Mouse (Mus musculus): Measurements from ENCODE around the gene Fgfr2. TPM values are rescaled to one million over a fixed set of nuclear protein-coding genes. Genes with fewer than 3 reads are reported as not detected.
A peak's percentile ranks its signal among the peaks of the same experiment; 100 is the strongest.

Gene Fgfr2
- polyA plus RNA-seq, 1 experiment from 2014 or later: 24.9 TPM

DNA sequence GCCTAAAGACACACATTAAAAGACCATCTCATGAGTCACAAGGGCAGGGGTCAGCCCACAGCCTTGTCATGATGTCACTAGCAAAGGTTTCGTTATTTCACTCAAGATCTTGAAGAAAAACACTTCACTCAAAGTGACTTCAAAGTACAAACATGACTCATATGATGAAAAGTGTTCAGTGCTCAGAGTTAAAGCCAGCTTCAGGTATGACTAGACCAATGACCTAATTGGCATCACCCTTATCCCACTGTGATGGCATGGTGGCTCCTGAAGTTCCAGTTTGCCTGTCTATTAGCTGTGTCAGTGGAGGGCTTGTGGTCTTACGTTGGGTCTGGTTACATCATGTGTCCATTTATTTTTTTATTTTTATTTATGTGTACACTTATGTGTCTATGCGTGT is 36.4 kb upstream of the Fgfr2 start:
- H3K9ac ChIP-seq (ENCODE audit: low read depth, low read length): no peak overlapping the region

DNA sequence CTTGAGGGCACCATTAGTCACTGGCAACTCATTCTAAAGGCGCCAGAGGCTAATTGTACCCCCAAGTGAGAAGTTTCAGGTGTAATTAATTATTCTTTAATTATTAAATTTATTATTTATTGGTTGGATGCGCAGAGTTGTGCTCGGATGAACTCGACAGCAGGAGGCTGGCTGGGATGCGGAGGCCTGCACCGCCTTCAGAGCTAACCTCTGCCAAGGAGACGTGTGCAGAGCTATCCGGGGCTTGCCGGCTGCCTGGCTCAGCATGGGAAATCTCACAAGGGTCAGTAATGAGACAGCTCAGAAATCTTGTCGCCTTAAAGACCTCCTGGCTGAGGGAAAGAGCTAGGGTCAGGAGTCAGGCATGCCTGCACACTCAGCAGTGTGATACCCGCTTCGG is 32.5 kb upstream of the Fgfr2 start:
- no peak for ATAC-seq (replicated peaks; ENCODE audit: insufficient number of reproducible peaks, low FRiP score, low TSS enrichment)
- no peak overlapping the region for H3K27ac ChIP-seq (ENCODE audit: low read depth, low read length)
- no peaks in the 10 kb centered on the region for H3K9me3 ChIP-seq (replicated peaks; ENCODE audit: control insufficient read depth, low read length)
- H3K4me3 ChIP-seq (ENCODE audit: low read depth, low read length): no peak overlapping the region
- H3K9ac ChIP-seq (ENCODE audit: low read depth, low read length): no peak overlapping the region
- 81% methylated on average over 12 of the region's 12 CpGs for WGBS (ENCODE audit: insufficient replicate concordance)
- no peak overlapping the region for H3K4me2 ChIP-seq
- H3K4me1 ChIP-seq (ENCODE audit: control insufficient read depth, insufficient read depth, low read length): no peaks in the 10 kb centered on the region
- H3K27me3 ChIP-seq (ENCODE audit: control insufficient read depth, insufficient read depth, low read length): no peaks in the 10 kb centered on the region
- no peaks in the 10 kb centered on the region for H3K36me3 ChIP-seq (ENCODE audit: control insufficient read depth, insufficient read depth, low read length)

More for the DNA sequence above, 36.4 kb upstream of the Fgfr2 start:
- Histone ChIP-seq H3K4me1 (ENCODE audit: control insufficient read depth, insufficient read depth, low read length) (no peaks in the 10 kb centered on the region), H3K4me3 (ENCODE audit: low read depth, low read length) (no peak overlapping the region), H3K27me3 (ENCODE audit: control insufficient read depth, insufficient read depth, low read length) (no peaks in the 10 kb centered on the region), H3K36me3 (ENCODE audit: control insufficient read depth, insufficient read depth, low read length) (no peaks in the 10 kb centered on the region), H3K27ac (ENCODE audit: low read depth, low read length) (no peak overlapping the region), H3K4me2 (no peak overlapping the region), H3K9me3 (replicated peaks; ENCODE audit: control insufficient read depth, low read length) (no peaks in the 10 kb centered on the region)
- 85% methylated on average over 3 of the region's 3 CpGs for WGBS (ENCODE audit: insufficient replicate concordance)
- ATAC-seq (replicated peaks; ENCODE audit: insufficient number of reproducible peaks, low FRiP score, low TSS enrichment): no peak

DNA sequence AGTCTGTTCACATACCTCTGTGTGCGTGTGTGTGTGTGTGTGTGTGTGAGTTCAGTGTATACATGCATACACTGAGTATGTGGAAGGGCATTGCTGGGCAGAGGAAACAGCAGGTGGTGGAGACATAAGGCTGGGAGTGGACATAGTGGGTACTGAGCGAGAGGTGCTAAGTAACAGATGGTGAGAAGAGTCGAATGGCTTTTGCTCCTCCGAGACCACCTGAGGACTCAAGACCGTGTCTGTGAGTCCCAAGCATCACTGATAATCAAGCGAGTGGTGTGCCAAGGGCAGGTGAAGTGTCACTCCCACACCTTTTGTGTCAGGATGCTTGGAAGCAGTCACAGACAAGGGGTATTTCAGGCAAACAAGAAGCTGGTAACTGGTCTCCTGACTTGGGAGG is 31.7 kb upstream of the Fgfr2 start:
- no peak for ATAC-seq (replicated peaks; ENCODE audit: insufficient number of reproducible peaks, low FRiP score, low TSS enrichment)
- Histone ChIP-seq H3K36me3 (ENCODE audit: control insufficient read depth, insufficient read depth, low read length) (no peaks in the 10 kb centered on the region), H3K4me1 (ENCODE audit: control insufficient read depth, insufficient read depth, low read length) (no peaks in the 10 kb centered on the region), H3K9me3 (replicated peaks; ENCODE audit: control insufficient read depth, low read length) (no peaks in the 10 kb centered on the region), H3K27me3 (ENCODE audit: control insufficient read depth, insufficient read depth, low read length) (no peaks in the 10 kb centered on the region), H3K4me3 (ENCODE audit: low read depth, low read length) (no peak overlapping the region), H3K4me2 (no peak overlapping the region), H3K9ac (ENCODE audit: low read depth, low read length) (no peak overlapping the region), H3K27ac (ENCODE audit: low read depth, low read length) (no peak overlapping the region)
- 64% methylated on average over 6 of the region's 6 CpGs for WGBS (ENCODE audit: insufficient replicate concordance)

DNA sequence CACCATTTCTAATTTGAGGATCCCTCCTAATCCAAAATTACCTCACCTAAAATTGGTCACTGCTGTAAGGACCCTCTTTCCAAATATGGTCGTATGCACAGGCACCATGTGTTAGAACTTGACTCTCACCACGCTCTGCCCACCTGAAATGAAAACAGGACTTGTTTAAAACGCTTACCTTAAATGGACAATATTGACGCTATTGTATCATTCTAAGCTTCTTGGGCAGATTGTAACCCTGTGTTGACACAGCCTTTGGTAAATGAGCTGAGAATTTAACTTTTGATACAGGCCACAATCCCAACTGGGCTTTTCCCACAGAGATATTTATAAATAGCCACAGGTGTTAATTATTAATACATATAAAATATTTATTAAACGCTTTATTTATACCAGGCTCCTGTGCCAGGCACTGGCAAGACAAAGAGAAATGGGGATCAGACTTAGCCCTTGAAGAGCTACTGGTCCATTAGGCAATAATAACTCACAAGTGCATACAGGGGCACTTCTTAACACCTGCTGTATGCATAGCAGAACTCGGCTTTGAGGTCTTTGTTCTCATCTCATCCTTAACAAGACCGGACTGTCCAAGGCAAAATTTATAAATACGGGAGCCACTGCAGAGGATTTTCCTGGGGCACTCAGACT is 16.7 kb upstream of the Fgfr2 start:
- no peaks in the 10 kb centered on the region for H3K4me1 ChIP-seq (ENCODE audit: control insufficient read depth, insufficient read depth, low read length)
- H3K4me2 ChIP-seq: no peak overlapping the region
- no peak overlapping the region for H3K9ac ChIP-seq (ENCODE audit: low read depth, low read length)
- H3K36me3 ChIP-seq (ENCODE audit: control insufficient read depth, insufficient read depth, low read length): no peaks in the 10 kb centered on the region
- no peak overlapping the region for H3K27ac ChIP-seq (ENCODE audit: low read depth, low read length)
- H3K4me3 ChIP-seq (ENCODE audit: low read depth, low read length): no peak overlapping the region
- WGBS (ENCODE audit: insufficient replicate concordance): 79% methylated on average over 8 of the region's 8 CpGs
- no peaks in the 10 kb centered on the region for H3K27me3 ChIP-seq (ENCODE audit: control insufficient read depth, insufficient read depth, low read length)
- no peaks in the 10 kb centered on the region for H3K9me3 ChIP-seq (replicated peaks; ENCODE audit: control insufficient read depth, low read length)
- ATAC-seq (replicated peaks; ENCODE audit: insufficient number of reproducible peaks, low FRiP score, low TSS enrichment): no peak

DNA sequence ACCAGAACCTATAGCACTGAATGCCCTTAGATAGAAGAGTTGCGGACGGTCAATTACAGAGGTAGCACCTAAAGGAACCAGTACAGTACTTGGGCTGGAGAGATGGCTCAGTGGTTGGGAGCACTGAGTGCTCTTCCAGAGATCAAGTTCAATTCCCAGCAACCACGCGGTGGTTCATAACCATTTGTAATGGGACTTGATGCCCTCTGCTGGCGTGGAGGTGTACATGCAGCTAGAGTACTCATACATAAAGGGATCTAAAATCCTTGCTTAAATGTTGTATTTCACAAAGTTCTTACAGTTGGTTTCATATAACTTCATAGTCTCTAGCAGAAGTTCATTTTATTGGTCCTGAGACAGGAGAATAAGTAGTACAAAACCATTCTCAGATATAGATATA is 10.4 kb upstream of the Fgfr2 start:
- ATAC-seq (replicated peaks; ENCODE audit: insufficient number of reproducible peaks, low FRiP score, low TSS enrichment): no peak
- H3K9ac ChIP-seq (ENCODE audit: low read depth, low read length): no peak overlapping the region
- no peaks in the 10 kb centered on the region for H3K27me3 ChIP-seq (ENCODE audit: control insufficient read depth, insufficient read depth, low read length)
- 66% methylated on average over 5 of the region's 5 CpGs for WGBS (ENCODE audit: insufficient replicate concordance)
- no peaks in the 10 kb centered on the region for H3K4me1 ChIP-seq (ENCODE audit: control insufficient read depth, insufficient read depth, low read length)
- no peak overlapping the region for H3K27ac ChIP-seq (ENCODE audit: low read depth, low read length)
- H3K4me2 ChIP-seq: no peak overlapping the region
- H3K9me3 ChIP-seq (replicated peaks; ENCODE audit: control insufficient read depth, low read length): no peaks in the 10 kb centered on the region; the same call in 1 of the 2 replicates
- H3K36me3 ChIP-seq (ENCODE audit: control insufficient read depth, insufficient read depth, low read length): no peaks in the 10 kb centered on the region
- no peak overlapping the region for H3K4me3 ChIP-seq (ENCODE audit: low read depth, low read length)

DNA sequence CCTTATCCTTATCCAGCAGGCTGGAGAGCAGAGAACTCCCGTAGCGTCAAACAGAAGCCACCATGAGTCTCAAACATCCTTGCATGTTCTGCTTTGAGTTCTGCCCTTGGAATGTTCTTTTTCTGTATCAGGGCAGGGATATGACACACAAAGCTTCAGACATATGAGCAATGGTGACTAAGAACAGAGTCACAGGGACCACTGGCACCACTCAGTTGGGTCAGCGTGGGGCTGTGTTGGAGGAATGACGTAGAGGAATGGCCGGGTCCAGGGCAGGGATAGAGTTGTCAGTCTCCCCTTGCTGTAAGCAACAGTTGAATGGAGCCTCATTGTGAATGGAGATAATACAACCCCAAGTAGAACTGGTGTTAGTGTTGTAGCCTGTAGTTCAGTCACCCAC is 9.6 kb upstream of the Fgfr2 start:
- Histone ChIP-seq H3K27me3 (ENCODE audit: control insufficient read depth, insufficient read depth, low read length) (no peaks in the 10 kb centered on the region), H3K9ac (ENCODE audit: low read depth, low read length) (no peak overlapping the region), H3K36me3 (ENCODE audit: control insufficient read depth, insufficient read depth, low read length) (no peaks in the 10 kb centered on the region), H3K4me2 (no peak overlapping the region), H3K9me3 (replicated peaks; ENCODE audit: control insufficient read depth, low read length) (no peaks in the 10 kb centered on the region; the same call in 1 of the 2 replicates), H3K27ac (ENCODE audit: low read depth, low read length) (no peak overlapping the region), H3K4me1 (ENCODE audit: control insufficient read depth, insufficient read depth, low read length) (no peaks in the 10 kb centered on the region), H3K4me3 (ENCODE audit: low read depth, low read length) (no peak overlapping the region)
- 87% methylated on average over 5 of the region's 5 CpGs for WGBS (ENCODE audit: insufficient replicate concordance)
- ATAC-seq (replicated peaks; ENCODE audit: insufficient number of reproducible peaks, low FRiP score, low TSS enrichment): no peak

DNA sequence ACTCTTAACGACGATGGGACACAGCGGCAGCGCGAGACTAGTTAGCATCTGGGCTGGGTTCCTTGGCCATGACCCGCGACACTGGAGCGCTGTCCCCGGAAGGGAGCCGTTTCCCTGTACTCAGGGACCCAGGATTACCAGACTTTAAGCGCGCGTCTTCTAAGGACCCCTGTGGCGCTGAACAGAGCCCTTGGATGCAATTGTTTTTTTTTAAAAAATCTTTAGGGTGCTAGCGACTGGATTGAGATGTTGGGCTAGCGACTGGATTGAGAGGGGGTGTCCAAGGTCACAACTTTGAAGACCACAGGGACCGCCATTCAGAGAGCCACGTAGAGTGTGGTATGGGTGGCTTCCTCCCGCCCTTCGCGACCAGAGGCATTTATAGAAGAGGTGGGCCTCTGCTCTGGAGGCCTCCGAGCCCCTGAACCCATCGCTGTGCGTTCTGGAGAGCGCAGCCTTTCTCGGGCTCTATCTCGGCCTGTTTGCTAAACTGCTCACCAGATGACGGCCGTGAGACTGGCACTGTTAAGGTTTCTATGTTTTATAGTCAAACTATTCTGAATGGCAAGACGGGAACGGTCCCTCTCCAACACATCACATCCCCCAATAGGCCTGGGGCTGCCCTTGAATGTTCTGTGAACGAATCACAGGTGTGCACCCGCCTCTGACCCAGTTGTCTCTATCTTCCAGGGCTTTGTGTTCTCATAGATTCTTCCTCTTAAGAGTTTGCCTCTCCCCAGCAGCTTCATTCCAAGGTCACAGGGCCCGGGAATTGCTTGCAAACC is 1.7 kb upstream of the Fgfr2 start:
- 3% methylated on average over 34 of the region's 34 CpGs for WGBS (ENCODE audit: insufficient replicate concordance)
- Histone ChIP-seq H3K27me3 (ENCODE audit: control insufficient read depth, insufficient read depth, low read length) (no peaks in the 10 kb centered on the region), H3K36me3 (ENCODE audit: control insufficient read depth, insufficient read depth, low read length) (no peaks in the 10 kb centered on the region), H3K9me3 (replicated peaks; ENCODE audit: control insufficient read depth, low read length) (no peaks in the 10 kb centered on the region; the same call in 1 of the 2 replicates), H3K4me1 (ENCODE audit: control insufficient read depth, insufficient read depth, low read length) (peaks cover 16% of the 10 kb centered on the region), H3K4me2 (peak overlapping the region; percentile 76), H3K27ac (ENCODE audit: low read depth, low read length) (peak overlapping the region; percentile 99), H3K9ac (ENCODE audit: low read depth, low read length) (peak overlapping the region; percentile 91), H3K4me3 (ENCODE audit: low read depth, low read length) (peak overlapping the region; percentile 93)
- ATAC-seq (replicated peaks; ENCODE audit: insufficient number of reproducible peaks, low FRiP score, low TSS enrichment): no peak

DNA sequence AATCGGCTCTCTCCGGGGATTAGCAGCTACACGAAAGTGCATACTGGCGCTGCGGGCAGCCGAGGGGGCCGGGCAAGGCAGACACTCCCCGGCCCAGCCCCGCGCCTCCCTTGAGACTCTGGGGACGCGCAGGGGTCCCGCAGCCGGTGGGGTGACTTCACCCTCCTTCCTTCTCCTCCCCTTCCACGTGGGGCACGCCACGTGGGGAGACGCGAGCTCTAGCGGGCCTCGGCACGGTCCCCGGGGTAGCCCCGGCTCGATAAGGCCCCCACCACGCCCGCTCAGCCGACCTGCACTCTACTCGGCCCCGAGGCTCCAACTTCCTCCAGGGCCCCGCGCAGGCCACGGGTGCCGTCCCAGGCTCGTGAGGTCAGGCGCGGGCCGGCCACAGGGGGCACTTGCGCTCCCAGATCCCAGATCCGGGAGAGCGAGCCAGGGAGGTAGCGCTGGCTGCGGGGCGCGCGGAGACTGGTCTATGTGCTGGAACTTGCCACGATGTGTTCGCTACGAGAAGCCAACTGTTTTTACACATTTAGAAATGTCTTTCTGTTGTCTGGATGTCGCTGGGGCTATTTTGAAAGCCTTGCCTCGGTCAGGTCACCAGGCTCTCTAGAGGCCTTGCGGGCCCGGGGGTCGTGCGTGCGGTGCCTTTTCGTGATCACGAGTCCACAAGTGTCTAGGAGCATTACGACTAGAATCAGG is 1.0 kb upstream of the Fgfr2 start, which contains the start of gene Ctbp2:
Ctbp2 (minus strand) TSS at position 356 of the 702 bp plus-strand sequence.
- Histone ChIP-seq H3K9ac (ENCODE audit: low read depth, low read length) (peak within 1 kb of the TSS; percentile 91), H3K4me1 (ENCODE audit: control insufficient read depth, insufficient read depth, low read length) (peaks cover 22% of the 10 kb centered on the region), H3K27ac (ENCODE audit: low read depth, low read length) (peak within 1 kb of the TSS; percentile 99), H3K27me3 (ENCODE audit: control insufficient read depth, insufficient read depth, low read length) (no peaks in the 10 kb centered on the region), H3K9me3 (replicated peaks; ENCODE audit: control insufficient read depth, low read length) (no peaks in the 10 kb centered on the region; the same call in 1 of the 2 replicates), H3K36me3 (ENCODE audit: control insufficient read depth, insufficient read depth, low read length) (no peaks in the 10 kb centered on the region), H3K4me2 (peak within 1 kb of the TSS; percentile 76), H3K4me3 (ENCODE audit: low read depth, low read length) (peak within 1 kb of the TSS; percentile 93)
- ATAC-seq (replicated peaks; ENCODE audit: insufficient number of reproducible peaks, low FRiP score, low TSS enrichment): peak; percentile 83
- WGBS (ENCODE audit: insufficient replicate concordance): under 1% methylated on average over 57 of the region's 59 CpGs

All from heart, embryonic 11.5 days (tissue).